Mouse (Mus musculus) kidney, embryonic 15.5 days (tissue): ENCODE measurements around the gene Blnk. TPM values are rescaled to one million over a fixed set of nuclear protein-coding genes. Genes with fewer than 3 reads are reported as not detected.

Experiments
- microRNA-seq: library from miRNA; unstranded; fragments of <30 nt; microRNA quantifications from one replicate; pipeline ENCODE4, GENCODE M21; 2016
- polyA plus RNA-seq: library from polyadenylated mRNA; unstranded; fragments of >200 nt; fragmentation: Nextera tagmentation; extraction: Ambion mirVana; gene quantifications from 2 replicates; pipeline ENCODE4 v1.2.1, GENCODE M21; 2015

Gene Blnk
- polyA plus RNA-seq, 1 experiment from 2014 or later, result 12.6 TPM

Small RNA genes within 50 kb of the gene (microRNA-seq; reads per million reads assigned to microRNA genes)
- gene Mir8092, result 0.59 reads per million

Other genes with a start within 250 kb of the Blnk start
- 0.06 and 0.19 TPM in 2 replicates for gene Cc2d2b, start 245.8 kb downstream of the Blnk start, polyA plus RNA-seq
- gene Ccnj, start 163.3 kb downstream of the Blnk start, polyA plus RNA-seq, result 15.5 and 16.3 TPM in 2 replicates
- gene Zfp518a, start 99.8 kb downstream of the Blnk start, polyA plus RNA-seq, result 11.6 and 12.4 TPM in 2 replicates
- 0.27 TPM in 1 of 2 replicates, not detected in the other for gene Dntt, start 34.7 kb upstream of the Blnk start, polyA plus RNA-seq
- not detected in 2 replicates for gene Opalin, start 82.6 kb upstream of the Blnk start, polyA plus RNA-seq
- 0.03 and 0.10 TPM in 2 replicates for gene Tll2, start 212.3 kb upstream of the Blnk start, polyA plus RNA-seq